Mouse (Mus musculus) ES-E14 (cell line): ENCODE measurements around the gene Itsn2.

Experiments
- CHD2 ChIP-seq: IDR thresholded peaks from 2 replicates; pipeline ENCODE4 v1.6.1; 2014; ENCODE audit warnings: mild to moderate bottlenecking, low read depth, low read length, inconsistent platforms
- MAFK ChIP-seq: IDR thresholded peaks from 2 replicates; pipeline ENCODE4 v1.6.1; 2014; ENCODE audit warnings: mild to moderate bottlenecking, low read depth, low read length, inconsistent platforms; ENCODE audit not compliant: insufficient read depth
- ZNF384 ChIP-seq: IDR thresholded peaks from 2 replicates; pipeline ENCODE4 v1.6.1; 2012; ENCODE audit warnings: low read depth, low read length, inconsistent platforms

- TF ChIP-seq MAFK (no peak), CHD2 (no peak), ZNF384 (no peak)
Observed at GRCm38 (mm10) chr12:4731629-4732028, 139.2 kb downstream of the Itsn2 start.
